Mouse (Mus musculus) kidney, adult 2 months (tissue): ENCODE measurements at regions not wholly inside any gene's neighbourhood (a gene's known extent, or its start where the extent isn't known, plus 50 kb on each side); places are given as distances from the start of the nearest gene placed in this dataset.

Source experiments
- CTCF ChIP-seq: fragments of 200-500 bp; conservative IDR thresholded peaks from 2 replicates; pipeline ENCODE4 v1.5.1; 2011; ENCODE audit warnings: low read depth, mild to moderate bottlenecking, control low read depth, low read length, moderate library complexity, mixed read lengths; ENCODE audit not compliant: insufficient read depth, insufficient read length
- POLR2A ChIP-seq: fragments of 200-500 bp; IDR thresholded peaks from one replicate; pipeline ENCODE4 v1.6.1; 2011; ENCODE audit warnings: low read depth, low read length, control low read depth

GRCm38 (mm10) chr3:80070726-80071125 lies 186.4 kb downstream of the Fam198b start:
- no peak for TF ChIP-seq CTCF
- TF ChIP-seq POLR2A, result no peak
